Mouse (Mus musculus) bone marrow, adult 2 months (tissue): ENCODE data around the gene Arhgef39. TPM values are rescaled to one million over a fixed set of nuclear protein-coding genes. Genes with fewer than 3 reads are reported as not detected.

Experiments used
- H3K27ac ChIP-seq: fragments of 200-500 bp; 2 replicates; pipeline ENCODE4 v1.5.1; 2012; ENCODE audit warnings: low read depth, mild to moderate bottlenecking, control low read depth, inconsistent platforms, low read length; ENCODE audit not compliant: control insufficient read depth, poor library complexity, insufficient read depth
- H3K4me1 ChIP-seq: fragments of 200-500 bp; 2 replicates; pipeline ENCODE4 v1.6.1; 2011; ENCODE audit warnings: low read length; ENCODE audit not compliant: control insufficient read depth, insufficient read depth
- H3K4me3 ChIP-seq: fragments of 200-500 bp; replicated peaks from 2 replicates; pipeline ENCODE3; 2011; ENCODE audit warnings: mild to moderate bottlenecking, low read depth, low read length, control low read depth; ENCODE audit not compliant: control insufficient read depth
- CTCF ChIP-seq: fragments of 200-500 bp; IDR thresholded peaks from 2 replicates; pipeline ENCODE4 v1.5.1; 2011; ENCODE audit warnings: low read length, control low read depth; ENCODE audit not compliant: control insufficient read depth, insufficient read depth
- POLR2A ChIP-seq: fragments of 200-500 bp; IDR thresholded peaks from 2 replicates; pipeline ENCODE4 v1.6.1; 2011; ENCODE audit warnings: low read depth, mild to moderate bottlenecking, control low read depth, low read length, borderline replicate concordance; ENCODE audit not compliant: control insufficient read depth
- WGBS: fragments of 180-500 bp; shearing (Covaris S2); methylation state at CpG from one replicate; pipeline ENCODE4 v1.1.7; 2018; 5-methylcytosine and 5-hydroxymethylcytosine counted together
- polyA plus RNA-seq: library from polyadenylated mRNA; stranded (reverse); fragments of >200 nt; gene quantifications from 2 replicates; pipeline ENCODE4 v1.2.4, GENCODE M21; 2011; ENCODE audit warnings: low replicate concordance; ENCODE audit not compliant: missing spikeins, insufficient read depth, insufficient read length

Arhgef39 gene
- polyA plus RNA-seq, 1 experiment, result 105 TPM

DNA sequence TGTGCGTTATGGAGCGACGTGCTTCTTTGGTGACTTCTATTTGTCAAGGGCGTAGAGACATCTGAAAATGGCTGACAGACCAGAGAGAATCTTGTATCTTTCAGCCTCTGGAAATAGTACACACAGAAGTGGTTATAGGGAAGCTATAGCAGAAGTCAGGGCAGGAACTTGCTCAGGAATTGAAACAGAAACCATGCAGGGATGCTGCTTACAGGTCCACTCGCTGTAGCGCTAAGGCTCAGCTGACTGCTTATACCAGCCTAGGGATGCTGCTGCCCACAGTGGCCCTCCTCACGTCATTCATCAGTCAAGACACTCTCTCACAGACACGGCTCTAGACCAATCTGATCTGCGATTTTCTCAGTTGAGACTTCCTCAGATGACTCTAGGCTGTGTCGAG is 29.2 kb downstream of the Arhgef39 start:
- H3K4me3 ChIP-seq, result no peak overlapping the region
- no peak for TF ChIP-seq POLR2A
- no peak for TF ChIP-seq CTCF
- H3K27ac ChIP-seq, result no peak overlapping the region
- peaks cover 3% of the 10 kb centered on the region; the same call in 1 of the 2 replicates for H3K4me1 ChIP-seq
- WGBS, result 85% methylated on average over 10 of the region's 10 CpGs

DNA sequence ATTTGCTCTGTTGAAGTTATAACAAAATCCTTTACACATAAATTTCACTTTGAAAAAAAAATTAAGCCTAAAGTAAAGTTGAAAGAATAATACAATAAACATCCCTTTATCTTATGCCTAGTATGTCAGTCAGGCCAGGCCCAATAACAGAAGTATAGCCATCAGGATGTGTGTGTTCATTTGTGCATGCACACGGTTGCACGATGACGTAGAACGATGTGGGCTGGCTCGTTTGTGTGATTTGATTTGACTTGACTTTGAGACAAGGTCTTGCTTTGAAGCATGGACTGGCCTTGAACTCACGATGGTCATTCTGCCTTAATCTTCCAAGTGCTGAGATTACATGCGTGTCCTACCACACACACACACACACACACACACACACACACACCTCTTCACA is 32.6 kb downstream of the Arhgef39 start:
- peaks cover 3% of the 10 kb centered on the region; the same call in 1 of the 2 replicates for H3K4me1 ChIP-seq
- TF ChIP-seq POLR2A (no peak), CTCF (no peak)
- H3K27ac ChIP-seq, result no peak overlapping the region
- WGBS, result 75% methylated on average over 7 of the region's 7 CpGs
- H3K4me3 ChIP-seq, result no peak overlapping the region

GRCm38 (mm10) chr4:43465935-43466334 is 33.6 kb downstream of the Arhgef39 start:
- TF ChIP-seq POLR2A (no peak), CTCF (no peak)
- Histone ChIP-seq H3K27ac (peak overlapping the region; percentile 18; the same call in 1 of the 2 replicates), H3K4me3 (no peak overlapping the region), H3K4me1 (peaks cover 3% of the 10 kb centered on the region; the same call in 1 of the 2 replicates)
- WGBS, result 24% methylated on average over 6 of the region's 6 CpGs

DNA sequence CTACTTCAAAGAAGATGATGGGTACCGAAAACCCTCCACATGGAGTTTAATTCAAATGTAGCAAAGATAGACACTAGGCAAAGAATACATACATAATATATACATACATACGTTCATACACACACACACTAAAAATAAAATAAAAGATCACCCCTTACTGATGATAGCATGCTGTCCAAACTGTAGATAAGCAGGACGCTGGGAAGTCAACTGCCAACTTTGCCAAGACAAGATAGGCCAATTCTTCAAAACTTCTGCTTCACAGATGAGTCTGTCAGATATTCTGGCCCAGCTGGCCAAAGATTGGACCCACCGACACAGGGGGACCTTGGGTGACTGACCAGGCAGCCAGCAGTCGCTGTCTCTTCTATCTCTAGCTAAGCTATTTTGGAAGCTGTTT is 36.4 kb downstream of the Arhgef39 start:
- 75% methylated on average over 5 of the region's 5 CpGs for WGBS

GRCm38 (mm10) chr4:43457124-43457523 is 42.4 kb downstream of the Arhgef39 start:
- H3K4me1 ChIP-seq, result peaks cover 5% of the 10 kb centered on the region
- H3K4me3 ChIP-seq, result no peak overlapping the region
- H3K27ac ChIP-seq, result peak overlapping the region; percentile 83
- WGBS, result 11% methylated on average over 8 of the region's 8 CpGs
- TF ChIP-seq POLR2A (no peak), CTCF (no peak)

More for the DNA sequence above, 36.4 kb downstream of the Arhgef39 start:
- Histone ChIP-seq H3K27ac (no peak overlapping the region), H3K4me3 (no peak overlapping the region), H3K4me1 (peaks cover 4% of the 10 kb centered on the region)
- TF ChIP-seq CTCF (no peak), POLR2A (no peak)

GRCm38 (mm10) chr4:43456470-43456869 is 43.0 kb downstream of the Arhgef39 start:
- TF ChIP-seq POLR2A (no peak), CTCF (no peak)
- Histone ChIP-seq H3K4me3 (no peak overlapping the region), H3K4me1 (peaks cover 5% of the 10 kb centered on the region), H3K27ac (peak overlapping the region; percentile 83)
- WGBS, result 2% methylated on average over 4 of the region's 4 CpGs

- Histone ChIP-seq H3K4me1 (peaks cover 5% of the 10 kb centered on the region), H3K27ac (peak within 1 kb of the TSS; percentile 78), H3K4me3 (peak within 1 kb of the TSS; percentile 65)
- no peak for TF ChIP-seq CTCF
- peak; percentile 31; the same call in 1 of the 2 replicates for TF ChIP-seq POLR2A
- WGBS, result 5% methylated on average over 20 of the region's 20 CpGs
Measured at GRCm38 (mm10) chr4:43454041-43454836, 45.3 kb downstream of the Arhgef39 start, which contains the start of gene Cd72. TSS of gene Cd72 (minus strand) at chr4:43454628.

DNA sequence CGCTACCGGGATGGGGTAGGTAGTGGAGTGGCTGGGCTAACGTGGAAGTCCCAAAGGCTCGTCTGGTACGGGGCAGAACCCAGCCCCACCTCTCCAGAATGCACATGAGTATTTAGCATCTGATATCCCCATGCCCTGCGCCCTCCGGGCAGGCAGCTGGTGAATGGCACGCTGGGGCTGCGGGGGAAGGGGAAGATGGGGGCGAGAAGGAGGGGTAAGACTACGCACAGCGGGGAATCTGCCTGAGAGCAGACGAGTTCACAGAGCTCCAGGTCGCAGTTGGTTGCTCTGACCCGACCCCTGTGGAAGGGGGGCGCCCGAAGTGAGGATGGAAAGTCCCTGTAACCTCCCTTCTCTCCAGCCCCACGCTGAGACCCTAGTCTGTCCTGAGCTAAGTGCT is 46.1 kb downstream of the Arhgef39 start:
- peak overlapping the region; percentile 78 for H3K27ac ChIP-seq
- H3K4me1 ChIP-seq, result peaks cover 5% of the 10 kb centered on the region
- WGBS, result 0% methylated on average over 18 of the region's 18 CpGs
- TF ChIP-seq CTCF (no peak), POLR2A (no peak)
- peak overlapping the region; percentile 65 for H3K4me3 ChIP-seq
